Mouse (Mus musculus): Measurements from ENCODE around the gene Itfg2. TPM values are rescaled to one million over a fixed set of nuclear protein-coding genes. Genes with fewer than 3 reads are reported as not detected.

Itfg2 gene
- polyA plus RNA-seq (2014; fragmentation: Illumina TruSeq; extraction: RNeasy Lipid Tissue Mini Kit (QIAGEN cat#74804); ENCODE audit: low read depth, low replicate concordance), result 3.2 TPM

DNA sequence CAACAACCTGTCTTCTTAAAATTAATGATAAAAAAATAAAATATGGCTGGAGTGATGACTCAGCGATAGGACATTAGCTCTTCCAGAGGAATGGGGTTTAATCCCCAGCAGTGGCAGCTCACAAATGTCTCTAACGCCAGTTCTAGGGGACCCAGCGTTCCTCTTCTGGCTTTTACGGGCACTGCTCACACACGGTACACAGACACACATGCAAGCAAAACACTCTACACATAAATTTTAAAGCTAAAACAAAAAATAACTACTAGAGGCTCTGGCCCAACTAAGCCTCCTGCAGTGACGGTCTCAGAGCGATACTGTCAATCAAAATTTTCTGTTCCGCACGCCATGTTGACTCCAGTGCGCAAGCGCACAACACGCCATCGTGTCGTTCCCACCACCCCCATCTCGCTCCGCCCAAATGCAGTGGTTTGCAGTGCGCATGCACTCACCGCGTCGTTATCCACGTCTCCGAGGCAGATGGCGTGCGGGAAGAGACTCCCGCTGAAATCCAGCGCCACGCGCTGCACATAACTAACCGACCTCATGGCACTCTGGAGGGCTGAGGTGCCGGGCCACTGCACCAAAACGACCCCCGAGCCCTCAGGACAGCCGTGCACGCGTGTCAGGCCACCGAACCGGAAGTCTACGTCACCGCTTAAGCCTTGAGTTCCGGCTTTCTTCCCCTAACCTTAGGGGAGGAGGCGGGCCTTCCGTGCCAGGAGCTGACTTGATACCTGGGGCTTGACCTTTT is at the start of gene Itfg2:
Itfg2 (minus strand) TSS at position 663 of the 751 bp plus-strand sequence.

DNA sequence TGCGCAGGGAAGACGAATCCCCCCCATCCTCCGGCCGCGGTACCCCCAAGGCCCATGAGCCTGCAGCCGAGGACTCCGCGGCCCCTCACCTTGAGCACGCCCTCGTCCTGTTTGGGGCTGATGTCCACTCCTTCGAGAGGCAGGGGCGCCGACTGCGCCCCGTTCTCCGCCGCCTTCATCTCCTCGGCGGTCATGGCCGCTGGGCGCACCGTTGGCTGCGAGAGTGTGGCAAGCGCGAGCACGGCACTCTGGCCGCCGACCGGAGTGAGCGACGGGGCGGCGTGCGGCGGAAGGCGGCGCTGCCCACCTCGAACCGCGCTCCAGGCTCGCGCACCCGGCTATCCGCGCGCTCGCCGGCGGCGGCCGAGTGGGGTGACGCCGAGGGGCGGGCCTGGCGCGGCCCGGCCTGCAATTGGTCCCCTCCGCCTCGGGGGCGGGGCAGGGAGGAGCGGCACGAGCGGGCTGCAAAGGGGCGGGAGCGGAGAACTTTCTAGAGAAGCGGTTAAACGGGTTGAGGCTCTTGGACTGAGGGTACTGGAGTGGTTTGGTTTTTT is 13.7 kb upstream of the Itfg2 start, which contains the start of gene Fkbp4:
Fkbp4 (minus strand) TSS at position 361 of the 554 bp plus-strand sequence.

DNA sequence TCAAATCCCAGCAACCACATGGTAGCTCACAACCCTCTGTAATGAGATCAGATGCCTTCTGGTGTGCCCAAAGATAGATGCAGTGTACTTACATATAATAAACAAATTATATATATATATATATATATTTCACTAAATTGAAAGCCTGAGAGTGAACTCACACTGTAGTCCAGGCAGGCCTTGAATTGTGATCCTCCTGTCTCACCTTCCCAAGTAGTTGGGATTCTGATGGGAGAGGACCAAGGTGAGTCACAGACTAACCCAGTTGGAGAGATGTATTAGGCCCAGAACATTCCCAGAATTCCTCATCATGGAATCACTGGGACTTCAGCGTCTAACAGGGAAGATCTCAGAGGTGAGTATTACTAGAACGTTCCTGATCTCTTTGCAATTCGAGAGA is 25.7 kb downstream of the Itfg2 start, which contains the start of gene Nrip2:
Nrip2 (plus strand) TSS at position 301 of the 400 bp plus-strand sequence.

DNA sequence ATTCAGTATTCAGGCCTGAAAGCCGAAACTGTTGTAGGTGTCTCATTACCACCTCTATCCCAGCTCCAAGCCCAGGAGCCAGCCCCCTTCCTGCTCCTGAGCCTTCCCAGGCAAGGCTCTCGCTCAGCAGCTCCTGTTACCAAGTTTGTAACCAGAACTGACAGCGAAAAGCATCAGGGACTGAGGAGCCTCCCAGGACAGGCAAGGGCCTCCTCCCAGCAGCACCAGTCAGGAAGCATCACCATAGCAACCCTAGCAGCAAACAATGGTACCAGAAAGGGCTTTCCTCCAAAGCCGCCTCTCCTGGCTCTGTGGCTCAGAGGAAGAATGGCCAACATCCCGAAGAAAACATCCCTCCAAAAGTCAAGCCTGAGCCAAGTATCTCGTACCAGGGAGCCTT is 49.5 kb downstream of the Itfg2 start, which contains the start of the genes Tex52 and Gm44596:
Tex52 (plus strand) TSS at position 265 of the 400 bp plus-strand sequence.
Gm44596 (plus strand) TSS at position 312 of the 400 bp plus-strand sequence.

DNA sequence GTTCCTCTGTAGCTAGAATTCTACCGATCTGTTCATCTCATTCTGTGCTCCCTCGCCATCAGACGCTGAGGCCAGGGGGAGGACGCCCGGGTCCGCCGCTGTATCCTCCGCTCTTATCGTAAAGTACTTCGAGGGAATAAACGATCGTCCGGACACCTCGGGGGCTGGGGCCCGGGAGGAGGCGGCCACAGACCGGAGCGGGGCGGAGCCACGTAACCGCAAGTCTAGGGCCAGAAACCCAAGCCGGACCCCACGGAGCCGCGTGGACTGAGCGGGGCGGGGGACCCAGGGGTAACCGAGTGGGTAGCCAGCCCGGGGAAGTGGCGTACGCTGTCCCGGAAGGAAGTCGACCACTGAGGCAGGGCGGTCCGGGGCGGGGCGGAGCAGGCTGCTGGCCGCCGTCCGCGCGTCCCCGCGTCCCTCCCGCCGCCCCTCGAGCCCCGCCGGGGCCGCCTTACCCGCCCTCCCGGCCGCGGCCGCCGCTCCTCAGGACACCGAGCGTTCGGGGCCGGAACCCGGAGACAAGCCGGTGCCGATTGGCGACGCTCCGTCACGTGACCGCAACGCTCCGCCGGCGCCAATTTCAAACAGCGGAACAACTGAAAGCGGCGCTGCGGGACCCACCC is 62.2 kb downstream of the Itfg2 start, which contains the start of the genes Rhno1 and Foxm1:
Rhno1 (minus strand) TSS at position 531 of the 626 bp plus-strand sequence.
Foxm1 (plus strand) TSS at position 587 of the 626 bp plus-strand sequence.

Other genes with a start within 250 kb of the Itfg2 start
- 0.40 TPM for gene Tead4, start 124.1 kb downstream of the Itfg2 start, polyA plus RNA-seq (2014; fragmentation: Illumina TruSeq; extraction: RNeasy Lipid Tissue Mini Kit (QIAGEN cat#74804); ENCODE audit: low read depth, low replicate concordance)
- 6.9 TPM for gene Tulp3, start 69.1 kb downstream of the Itfg2 start, polyA plus RNA-seq (2014; fragmentation: Illumina TruSeq; extraction: RNeasy Lipid Tissue Mini Kit (QIAGEN cat#74804); ENCODE audit: low read depth, low replicate concordance)
- gene Rhno1, start 62.0 kb downstream of the Itfg2 start, polyA plus RNA-seq (2014; fragmentation: Illumina TruSeq; extraction: RNeasy Lipid Tissue Mini Kit (QIAGEN cat#74804); ENCODE audit: low read depth, low replicate concordance), result 2.3 TPM
- not detected for gene Foxm1, start 62.0 kb downstream of the Itfg2 start, polyA plus RNA-seq (2014; fragmentation: Illumina TruSeq; extraction: RNeasy Lipid Tissue Mini Kit (QIAGEN cat#74804); ENCODE audit: low read depth, low replicate concordance)
- gene Tex52, start 49.5 kb downstream of the Itfg2 start, polyA plus RNA-seq (2014; fragmentation: Illumina TruSeq; extraction: RNeasy Lipid Tissue Mini Kit (QIAGEN cat#74804); ENCODE audit: low read depth, low replicate concordance), result not detected
- gene Gm44596, start 49.4 kb downstream of the Itfg2 start, polyA plus RNA-seq (2014; fragmentation: Illumina TruSeq; extraction: RNeasy Lipid Tissue Mini Kit (QIAGEN cat#74804); ENCODE audit: low read depth, low replicate concordance), result not detected
- 1.9 TPM for gene Nrip2, start 25.6 kb downstream of the Itfg2 start, polyA plus RNA-seq (2014; fragmentation: Illumina TruSeq; extraction: RNeasy Lipid Tissue Mini Kit (QIAGEN cat#74804); ENCODE audit: low read depth, low replicate concordance)
- 51.2 TPM for gene Fkbp4, start 13.7 kb upstream of the Itfg2 start, polyA plus RNA-seq (2014; fragmentation: Illumina TruSeq; extraction: RNeasy Lipid Tissue Mini Kit (QIAGEN cat#74804); ENCODE audit: low read depth, low replicate concordance)
- 0.69 TPM for gene Pzp, start 101.8 kb upstream of the Itfg2 start, polyA plus RNA-seq (2014; fragmentation: Illumina TruSeq; extraction: RNeasy Lipid Tissue Mini Kit (QIAGEN cat#74804); ENCODE audit: low read depth, low replicate concordance)
- not detected for gene A2ml1, start 156.7 kb upstream of the Itfg2 start, polyA plus RNA-seq (2014; fragmentation: Illumina TruSeq; extraction: RNeasy Lipid Tissue Mini Kit (QIAGEN cat#74804); ENCODE audit: low read depth, low replicate concordance)
- gene Klrb1a, start 198.6 kb upstream of the Itfg2 start, polyA plus RNA-seq (2014; fragmentation: Illumina TruSeq; extraction: RNeasy Lipid Tissue Mini Kit (QIAGEN cat#74804); ENCODE audit: low read depth, low replicate concordance), result not detected
- gene Clec2h, start 237.5 kb upstream of the Itfg2 start, polyA plus RNA-seq (2014; fragmentation: Illumina TruSeq; extraction: RNeasy Lipid Tissue Mini Kit (QIAGEN cat#74804); ENCODE audit: low read depth, low replicate concordance), result 152 TPM